Mouse (Mus musculus) intestine, postnatal 0 days (tissue): ENCODE measurements around the gene Zbtb14. TPM values are rescaled to one million over a fixed set of nuclear protein-coding genes. Genes with fewer than 3 reads are reported as not detected.

Experiments
- ATAC-seq: fragments of 200-750 bp; cut with Nextera tagmentation; 2 replicates; pipeline ENCODE4 v1.8.0; 2017; ENCODE audit warnings: mild to moderate bottlenecking, moderate TSS enrichment, moderate library complexity
- H3K27ac ChIP-seq: fragments of 300-500 bp; sonication (generic); 2 replicates; pipeline ENCODE4 v1.5.1; 2014; ENCODE audit warnings: mild to moderate bottlenecking, low read depth, low read length, moderate library complexity
- H3K27me3 ChIP-seq: fragments of 300-500 bp; sonication (generic); replicated peaks from 2 replicates; pipeline ENCODE4 v1.6.1; 2014; ENCODE audit warnings: low read length, mixed read lengths; ENCODE audit not compliant: control insufficient read depth, insufficient read depth
- H3K36me3 ChIP-seq: fragments of 300-500 bp; sonication (generic); 2 replicates; pipeline ENCODE4 v1.6.1; 2014; ENCODE audit warnings: mild to moderate bottlenecking, moderate library complexity; ENCODE audit not compliant: control insufficient read depth, insufficient read depth
- H3K4me1 ChIP-seq: fragments of 300-500 bp; sonication (generic); replicated peaks from 2 replicates; pipeline ENCODE4 v1.6.1; 2014; ENCODE audit warnings: antibody characterized with exemption, low read length, mixed read lengths; ENCODE audit not compliant: control insufficient read depth, insufficient read depth
- H3K4me2 ChIP-seq: fragments of 300-500 bp; sonication (generic); replicated peaks from 2 replicates; pipeline ENCODE4 v1.6.1; 2014; ENCODE audit warnings: low read depth, mild to moderate bottlenecking, moderate library complexity
- H3K4me3 ChIP-seq: fragments of 300-500 bp; sonication (generic); 2 replicates; pipeline ENCODE4 v1.5.1; 2014; ENCODE audit warnings: low read depth, low read length
- H3K9ac ChIP-seq: fragments of 300-500 bp; sonication (generic); 2 replicates; pipeline ENCODE4 v1.6.1; 2014; ENCODE audit warnings: mild to moderate bottlenecking, low read depth, low read length
- H3K9me3 ChIP-seq: fragments of 300-500 bp; sonication (generic); 2 replicates; pipeline ENCODE4 v1.6.1; 2016; ENCODE audit warnings: mixed run types; ENCODE audit not compliant: control insufficient read depth
- CTCF ChIP-seq: sonication (generic); IDR thresholded peaks from 2 replicates; pipeline ENCODE4 v1.5.1; 2016; ENCODE audit warnings: low read depth, mild to moderate bottlenecking, control low read depth, antibody characterized with exemption, moderate library complexity
- WGBS: fragments of 180-500 bp; shearing (Covaris S2); extraction: QIAGEN DNeasy Blood & Tissue Kit; methylation state at CpG from one replicate; pipeline ENCODE4 v1.1.7; 2014; 5-methylcytosine and 5-hydroxymethylcytosine counted together
- polyA plus RNA-seq: library from polyadenylated mRNA; unstranded; fragments of >200 nt; fragmentation: Nextera tagmentation; extraction: Ambion mirVana; gene quantifications from 2 replicates; pipeline ENCODE4 v1.2.1, GENCODE M21; 2015

Gene Zbtb14
- polyA plus RNA-seq, 1 experiment from 2014 or later = 6.8 TPM

GRCm38 (mm10) chr17:69439571-69440480, 57.0 kb downstream of the Zbtb14 start:
- Histone ChIP-seq H3K27me3 (peaks cover 30% of the 10 kb centered on the region), H3K4me3 (peak overlapping the region; percentile 34), H3K9ac (no peak overlapping the region), H3K4me1 (no peaks in the 10 kb centered on the region), H3K4me2 (peak overlapping the region; percentile 68), H3K36me3 (no peaks in the 10 kb centered on the region), H3K9me3 (no peaks in the 10 kb centered on the region), H3K27ac (no peak overlapping the region)
- 2% methylated on average over 51 of the region's 52 CpGs for WGBS
- no peak for TF ChIP-seq CTCF
- peak; percentile 45 for ATAC-seq

Other genes with a start within 250 kb of the Zbtb14 start
- gene Akain1, start 56.3 kb downstream of the Zbtb14 start, polyA plus RNA-seq = not detected in 2 replicates